Mouse (Mus musculus): ENCODE results near the gene Nup93.

Gene Nup93

GRCm38 (mm10) chr8:94266344-94267191, 52.2 kb downstream of the Nup93 start:
- DNase-seq (ENCODE audit: low spot score in 2 of 2) = peak; percentile 30 to 43

- DNase-seq (ENCODE audit: low spot score in 2 of 2) = no peak
These were observed 54.1 kb downstream of the Nup93 start for GRCm38 (mm10) chr8:94268359-94268890.

- DNase-seq (ENCODE audit: low spot score in 2 of 2) = no peak
These were observed 55.9 kb downstream of the Nup93 start for GRCm38 (mm10) chr8:94270309-94270708.

- no peak for DNase-seq (ENCODE audit: low spot score in 2 of 2)
These were observed 56.7 kb downstream of the Nup93 start for GRCm38 (mm10) chr8:94271102-94271501.

GRCm38 (mm10) chr8:94272612-94273011, 58.2 kb downstream of the Nup93 start:
- DNase-seq (ENCODE audit: low spot score in 2 of 2) = no peak

- peak in 1 of 2 experiments; percentile 28 for DNase-seq (ENCODE audit: low spot score in 2 of 2)
These were observed 59.0 kb downstream of the Nup93 start for GRCm38 (mm10) chr8:94273289-94273850.

DNA sequence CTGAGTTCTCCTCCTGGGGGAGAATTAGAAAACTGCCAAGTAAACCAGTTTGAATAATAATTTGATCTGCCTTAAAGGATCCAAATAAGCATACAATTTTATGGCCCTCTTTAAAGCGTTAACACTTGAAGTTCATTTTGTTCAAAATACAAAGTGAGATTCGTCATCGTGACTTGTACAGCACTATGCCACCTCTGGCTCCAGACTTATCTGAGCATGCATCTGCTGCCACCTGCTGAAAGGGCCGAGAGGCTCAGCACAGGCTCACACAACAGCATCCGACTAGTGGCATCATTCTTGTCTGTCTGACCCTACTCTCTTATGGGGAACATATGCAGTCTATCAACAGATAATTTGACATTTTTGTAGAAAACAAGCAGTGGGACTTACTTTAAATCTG, 59.7 kb downstream of the Nup93 start:
- DNase-seq (ENCODE audit: low spot score in 2 of 2) = no peak

- no peak for DNase-seq (ENCODE audit: low spot score in 2 of 2)
These were observed 63.9 kb downstream of the Nup93 start for GRCm38 (mm10) chr8:94278295-94278694.

- DNase-seq (ENCODE audit: low spot score in 2 of 2) = no peak
These were observed 65.7 kb downstream of the Nup93 start for GRCm38 (mm10) chr8:94280001-94280613.

- no peak for DNase-seq (ENCODE audit: low spot score in 2 of 2)
These were observed 68.2 kb downstream of the Nup93 start for GRCm38 (mm10) chr8:94282453-94282985.

DNA sequence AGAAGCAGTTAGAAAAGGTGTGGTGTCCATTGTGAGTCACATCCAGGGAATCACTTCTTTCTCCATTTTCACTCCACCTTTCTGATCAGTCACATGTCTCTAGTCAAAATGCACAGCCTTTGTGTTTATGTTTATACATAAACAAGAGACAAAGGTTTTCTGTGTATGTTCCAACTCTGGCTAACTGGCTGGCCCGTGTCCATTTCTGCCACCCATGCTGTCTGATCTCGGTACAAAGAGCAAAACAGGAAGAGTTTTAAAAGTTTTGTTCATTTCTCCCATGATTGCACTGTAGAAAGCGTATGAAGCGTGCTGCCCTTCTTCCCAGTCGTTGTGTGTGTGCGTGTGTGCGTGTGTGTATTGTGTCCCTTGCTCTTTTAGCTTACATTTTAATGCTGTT, 69.8 kb downstream of the Nup93 start:
- no peak for DNase-seq (ENCODE audit: low spot score in 2 of 2)

DNA sequence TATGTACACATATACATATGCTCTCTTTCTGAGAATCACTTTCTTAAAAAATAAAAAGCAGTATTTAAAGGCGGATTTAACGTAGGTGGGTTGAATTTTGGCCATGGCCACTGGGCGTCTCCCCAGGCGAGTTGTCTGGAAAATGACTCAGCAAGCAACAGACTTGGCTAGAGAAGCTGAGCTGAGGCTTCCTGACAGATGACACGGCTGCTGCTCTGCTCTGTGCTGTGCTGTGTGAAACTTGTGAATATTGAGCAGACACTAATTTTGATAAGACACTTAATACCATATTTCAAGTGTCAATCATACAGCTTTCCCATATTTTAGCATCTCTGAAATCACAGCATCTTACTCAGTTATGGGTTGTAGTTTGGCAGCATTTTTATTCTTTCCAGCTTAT, 76.2 kb downstream of the Nup93 start:
- no peak for DNase-seq (ENCODE audit: low spot score in 2 of 2)

DNA sequence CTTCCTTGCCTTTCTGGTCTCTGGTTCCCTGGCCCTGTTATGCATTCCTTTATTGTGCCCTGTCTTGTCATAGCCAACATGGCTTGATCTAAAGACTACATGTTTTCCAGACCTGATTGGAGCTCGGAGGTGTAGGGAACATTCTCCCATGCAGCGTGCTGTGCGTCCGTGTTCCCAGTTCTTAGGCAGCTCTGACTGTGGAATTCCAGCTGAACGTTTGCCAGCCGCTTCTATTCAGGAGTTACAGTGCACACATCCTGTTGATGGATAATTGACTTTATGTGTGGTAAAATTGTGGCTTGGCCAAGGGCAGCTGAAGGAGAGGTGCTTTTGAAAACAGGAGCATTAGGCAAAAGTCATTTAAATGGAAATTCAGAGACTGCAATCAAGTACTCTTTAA, 77.7 kb downstream of the Nup93 start:
- no peak for DNase-seq (ENCODE audit: low spot score in 2 of 2)

DNA sequence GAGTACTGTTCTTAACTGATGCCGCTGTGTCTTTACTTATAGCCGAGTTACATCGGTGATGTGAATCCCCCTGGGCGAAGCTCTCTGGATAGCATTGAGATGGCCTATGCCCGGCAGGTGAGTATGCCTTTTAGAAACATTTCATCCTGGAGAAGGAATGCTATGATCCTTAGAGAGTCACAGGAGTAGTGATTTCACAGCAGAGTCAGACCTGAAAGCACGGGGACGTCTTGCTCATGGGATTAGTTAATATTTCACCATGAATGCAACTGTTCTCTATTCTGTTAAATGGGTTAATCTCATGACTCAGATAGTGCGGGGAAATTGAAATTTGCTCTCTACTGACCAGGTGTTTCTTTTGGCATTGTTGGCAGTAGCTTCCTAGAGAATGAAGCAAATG, 78.3 kb downstream of the Nup93 start:
- no peak for DNase-seq (ENCODE audit: low spot score in 2 of 2)

DNA sequence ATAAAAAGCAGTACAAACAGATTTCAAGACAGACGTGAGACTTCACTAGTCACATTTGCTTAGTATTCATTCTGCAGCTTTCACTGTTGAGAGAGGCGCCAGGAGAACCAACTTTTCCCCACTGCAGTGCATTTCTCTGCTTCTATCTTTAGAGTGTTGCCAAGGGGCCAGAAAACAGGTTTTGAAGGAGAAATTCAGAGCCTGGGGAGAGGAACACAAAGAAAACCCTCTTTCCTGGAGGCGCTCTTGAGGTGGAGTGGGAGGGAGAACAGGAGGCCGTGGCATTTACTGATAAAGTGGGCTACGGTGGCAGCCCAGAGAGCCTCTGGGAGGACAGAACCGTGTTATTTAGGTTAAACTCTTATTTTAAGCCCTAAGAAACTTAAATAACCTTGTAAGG, 81.3 kb downstream of the Nup93 start:
- no peak for DNase-seq (ENCODE audit: low spot score in 2 of 2)

GRCm38 (mm10) chr8:94296312-94296991, 82.1 kb downstream of the Nup93 start:
- DNase-seq (ENCODE audit: low spot score in 2 of 2) = no peak

- no peak for DNase-seq (ENCODE audit: low spot score in 2 of 2)
These were observed 82.7 kb downstream of the Nup93 start for GRCm38 (mm10) chr8:94297101-94297500.

GRCm38 (mm10) chr8:94300809-94301208, 86.4 kb downstream of the Nup93 start:
- DNase-seq (ENCODE audit: low spot score in 2 of 2) = no peak

DNA sequence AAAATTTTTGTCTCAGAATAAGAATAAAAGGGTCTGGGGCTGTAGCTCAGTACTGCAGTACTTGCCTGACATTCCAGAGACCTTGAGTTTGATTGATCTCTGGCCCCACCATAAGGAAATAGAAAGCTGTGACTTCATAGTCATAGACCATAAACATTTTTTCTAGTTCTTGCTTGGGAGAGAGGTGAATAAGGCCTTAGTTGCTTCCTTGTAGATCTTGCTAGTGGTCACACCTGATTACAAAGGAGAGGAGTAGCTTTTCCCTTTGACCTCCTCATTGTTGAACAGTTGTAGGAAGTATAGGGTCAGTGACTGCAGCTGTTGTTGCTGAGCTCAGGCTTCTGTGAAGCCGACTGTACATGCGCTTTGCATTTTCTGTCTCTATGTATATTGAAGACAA, 90.0 kb downstream of the Nup93 start:
- DNase-seq (ENCODE audit: low spot score in 2 of 2) = no peak

- no peak for DNase-seq (ENCODE audit: low spot score in 2 of 2)
These were observed 92.7 kb downstream of the Nup93 start for GRCm38 (mm10) chr8:94306989-94307513.

- no peak for DNase-seq (ENCODE audit: low spot score in 2 of 2)
These were observed 93.3 kb downstream of the Nup93 start for GRCm38 (mm10) chr8:94307652-94308051.

- no peak for DNase-seq (ENCODE audit: low spot score in 2 of 2)
These were observed 99.7 kb downstream of the Nup93 start for GRCm38 (mm10) chr8:94314069-94314468.

Measured in right cerebral cortex, postnatal 36 days (tissue).